Mouse (Mus musculus): ENCODE results near the gene Retreg1. TPM values are rescaled to one million over a fixed set of nuclear protein-coding genes. Genes with fewer than 3 reads are reported as not detected.

Retreg1 gene
- polyA plus RNA-seq, 1 experiment = 8.3 TPM

DNA sequence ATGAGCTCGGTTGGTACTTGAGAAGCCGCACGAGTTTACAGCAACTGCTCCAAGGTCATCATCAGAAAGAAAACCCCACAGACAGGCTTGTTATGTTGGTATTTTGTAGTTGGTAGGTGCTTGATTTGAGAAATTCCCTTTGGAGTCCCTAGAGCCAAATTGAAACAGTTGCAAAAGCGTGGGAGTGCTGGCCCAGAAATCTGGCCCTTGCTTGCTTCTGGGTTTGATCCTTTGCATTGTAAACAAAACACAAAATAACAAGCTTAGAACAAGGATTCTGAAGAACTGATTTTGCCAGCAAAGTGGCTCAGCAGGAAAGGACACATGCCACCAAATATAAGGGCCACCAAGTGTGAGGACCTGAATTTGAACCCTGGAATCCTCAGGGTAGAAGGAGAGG lies 71.2 kb downstream of the Retreg1 start:
- no peak overlapping the region for H3K27ac ChIP-seq (ENCODE audit: control insufficient read depth, insufficient read depth, low read length)
- H3K4me3 ChIP-seq (ENCODE audit: control insufficient read depth, insufficient read depth, low read length) = no peak overlapping the region
- no peak for TF ChIP-seq CTCF (IDR thresholded peaks at IDR 0.05; ENCODE audit: borderline replicate concordance, control insufficient read depth, extremely low read depth, insufficient read depth, low read length, poor library complexity)
- TF ChIP-seq POLR2A (IDR thresholded peaks at IDR 0.05; ENCODE audit: control insufficient read depth, extremely low read depth, insufficient read depth, low read length, poor library complexity) = no peak
- peaks cover 19% of the 10 kb centered on the region for H3K4me1 ChIP-seq (replicated peaks; ENCODE audit: control insufficient read depth, insufficient read depth, low read length)
- no peaks in the 10 kb centered on the region for H3K27me3 ChIP-seq (ENCODE audit: control insufficient read depth, insufficient read depth, low read length)
- no peaks in the 10 kb centered on the region for H3K36me3 ChIP-seq (ENCODE audit: control insufficient read depth, insufficient read depth, low read length)
- DNase-seq = no peak
- WGBS = 92% methylated on average over 4 of the region's 4 CpGs

DNA sequence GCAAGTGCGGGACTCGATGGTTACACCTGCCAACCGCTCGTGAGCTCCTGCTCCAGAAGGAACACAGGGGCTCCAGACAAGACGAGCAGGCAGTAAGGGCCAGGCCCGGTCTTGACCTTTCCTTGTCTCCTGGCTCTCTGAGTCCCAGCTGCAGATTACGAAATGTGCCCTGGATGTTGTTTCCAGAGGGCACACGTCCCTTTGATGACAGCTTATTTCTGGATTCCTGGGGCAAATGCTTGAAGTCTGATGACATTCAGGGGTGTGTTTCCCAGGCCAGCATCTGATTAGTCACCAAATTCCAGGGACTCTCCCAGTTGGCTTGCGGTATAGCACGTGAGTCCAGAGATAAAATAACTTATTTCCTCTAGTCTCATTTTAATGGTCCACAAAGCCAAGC lies 72.0 kb downstream of the Retreg1 start:
- peaks cover 16% of the 10 kb centered on the region for H3K4me1 ChIP-seq (replicated peaks; ENCODE audit: control insufficient read depth, insufficient read depth, low read length)

DNA sequence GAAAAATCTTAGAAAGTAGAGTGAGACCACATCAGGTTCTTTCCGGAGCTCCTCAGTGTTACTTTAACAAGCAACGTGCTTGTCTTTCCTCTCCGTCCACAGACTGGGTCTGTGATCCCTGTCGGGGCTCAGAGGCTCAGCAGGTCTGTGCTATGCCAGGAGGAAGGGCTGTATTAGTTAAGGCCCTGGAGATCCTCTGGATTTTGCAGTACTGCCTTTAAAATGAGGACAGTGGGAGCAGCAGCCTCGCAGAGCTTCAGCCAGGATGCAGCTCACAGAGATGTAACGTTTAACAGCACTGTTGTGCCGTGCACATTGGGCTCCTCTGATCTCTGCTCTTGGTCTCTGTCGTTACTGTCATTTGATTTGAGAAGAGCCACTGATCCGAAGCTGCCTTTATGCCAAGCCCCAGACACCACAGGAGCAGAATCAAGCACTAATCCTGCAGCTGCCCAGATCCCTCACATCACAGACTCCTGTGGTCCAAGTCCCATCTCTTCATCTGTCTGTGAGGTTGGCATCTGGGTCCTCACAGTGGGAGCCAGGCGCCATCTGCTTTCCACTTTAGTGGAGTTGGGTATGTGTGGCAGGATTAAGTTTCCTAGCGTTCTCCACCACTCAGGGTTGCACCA lies 72.7 kb downstream of the Retreg1 start:
- no peaks in the 10 kb centered on the region for H3K27me3 ChIP-seq (ENCODE audit: control insufficient read depth, insufficient read depth, low read length)
- no peak for TF ChIP-seq POLR2A (IDR thresholded peaks at IDR 0.05; ENCODE audit: control insufficient read depth, extremely low read depth, insufficient read depth, low read length, poor library complexity)
- no peak for TF ChIP-seq CTCF (IDR thresholded peaks at IDR 0.05; ENCODE audit: borderline replicate concordance, control insufficient read depth, extremely low read depth, insufficient read depth, low read length, poor library complexity)
- H3K36me3 ChIP-seq (ENCODE audit: control insufficient read depth, insufficient read depth, low read length) = no peaks in the 10 kb centered on the region
- H3K4me1 ChIP-seq (replicated peaks; ENCODE audit: control insufficient read depth, insufficient read depth, low read length) = peaks cover 12% of the 10 kb centered on the region
- no peak for DNase-seq
- 88% methylated on average over 11 of the region's 11 CpGs for WGBS
- H3K27ac ChIP-seq (ENCODE audit: control insufficient read depth, insufficient read depth, low read length) = no peak overlapping the region
- no peak overlapping the region for H3K4me3 ChIP-seq (ENCODE audit: control insufficient read depth, insufficient read depth, low read length)

More for the DNA sequence above, 72.0 kb downstream of the Retreg1 start:
- DNase-seq = no peak
- no peak overlapping the region for H3K27ac ChIP-seq (ENCODE audit: control insufficient read depth, insufficient read depth, low read length)
- H3K36me3 ChIP-seq (ENCODE audit: control insufficient read depth, insufficient read depth, low read length) = no peaks in the 10 kb centered on the region
- 94% methylated on average over 10 of the region's 10 CpGs for whole genome bisulfite sequencing
- no peaks in the 10 kb centered on the region for H3K27me3 ChIP-seq (ENCODE audit: control insufficient read depth, insufficient read depth, low read length)
- TF ChIP-seq POLR2A (IDR thresholded peaks at IDR 0.05; ENCODE audit: control insufficient read depth, extremely low read depth, insufficient read depth, low read length, poor library complexity) = no peak
- no peak for TF ChIP-seq CTCF (IDR thresholded peaks at IDR 0.05; ENCODE audit: borderline replicate concordance, control insufficient read depth, extremely low read depth, insufficient read depth, low read length, poor library complexity)
- H3K4me3 ChIP-seq (ENCODE audit: control insufficient read depth, insufficient read depth, low read length) = no peak overlapping the region

DNA sequence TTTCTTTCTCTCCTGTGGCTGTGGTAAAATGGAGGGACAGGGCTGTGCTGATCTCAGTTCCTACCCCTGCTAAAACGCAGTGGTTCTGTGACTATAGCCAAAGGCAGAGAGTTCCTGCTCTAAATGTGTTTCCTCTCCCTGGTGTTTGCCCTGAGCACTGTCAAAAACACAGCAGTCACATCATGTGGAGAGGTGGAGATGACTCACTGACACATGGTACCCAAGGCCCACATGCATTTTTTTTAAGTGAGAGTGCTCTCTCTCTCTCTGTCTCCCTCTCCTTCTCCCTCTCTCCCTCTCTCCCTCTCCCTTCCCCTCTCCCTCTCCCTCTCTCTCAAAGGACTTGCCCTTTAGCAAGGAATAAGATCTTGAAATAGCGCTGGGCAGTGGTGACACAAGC lies 73.3 kb downstream of the Retreg1 start:
- H3K36me3 ChIP-seq (ENCODE audit: control insufficient read depth, insufficient read depth, low read length) = no peaks in the 10 kb centered on the region
- TF ChIP-seq POLR2A (IDR thresholded peaks at IDR 0.05; ENCODE audit: control insufficient read depth, extremely low read depth, insufficient read depth, low read length, poor library complexity) (no peak), CTCF (IDR thresholded peaks at IDR 0.05; ENCODE audit: borderline replicate concordance, control insufficient read depth, extremely low read depth, insufficient read depth, low read length, poor library complexity) (no peak)
- H3K4me1 ChIP-seq (replicated peaks; ENCODE audit: control insufficient read depth, insufficient read depth, low read length) = peaks cover 10% of the 10 kb centered on the region
- 66% methylated on average over 2 of the region's 2 CpGs for WGBS
- no peak overlapping the region for H3K4me3 ChIP-seq (ENCODE audit: control insufficient read depth, insufficient read depth, low read length)
- H3K27ac ChIP-seq (ENCODE audit: control insufficient read depth, insufficient read depth, low read length) = no peak overlapping the region
- H3K27me3 ChIP-seq (ENCODE audit: control insufficient read depth, insufficient read depth, low read length) = no peaks in the 10 kb centered on the region
- DNase-seq = no peak

DNA sequence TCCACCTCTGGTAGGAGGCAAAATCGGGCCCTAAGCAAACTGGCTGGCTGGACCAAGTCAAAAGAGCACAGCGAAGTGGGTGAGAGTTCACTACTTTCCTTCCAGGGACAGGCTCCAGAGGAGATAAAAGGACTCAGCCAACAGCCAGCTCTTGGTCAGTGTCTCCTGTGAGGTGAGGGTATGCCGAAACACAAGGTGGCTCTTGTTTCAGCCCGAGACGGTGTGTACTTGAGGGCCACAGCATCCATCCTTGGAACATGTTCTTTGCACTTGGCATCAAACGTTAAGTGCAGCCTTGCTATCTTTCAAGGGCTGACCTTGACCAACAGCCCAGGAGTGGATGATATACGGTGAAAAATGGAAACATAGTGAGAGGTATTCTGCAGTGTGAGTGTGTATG lies 75.7 kb downstream of the Retreg1 start:
- no peaks in the 10 kb centered on the region for H3K36me3 ChIP-seq (ENCODE audit: control insufficient read depth, insufficient read depth, low read length)
- 99% methylated on average over 7 of the region's 7 CpGs for WGBS
- H3K4me3 ChIP-seq (ENCODE audit: control insufficient read depth, insufficient read depth, low read length) = no peak overlapping the region
- DNase-seq = no peak
- no peaks in the 10 kb centered on the region for H3K27me3 ChIP-seq (ENCODE audit: control insufficient read depth, insufficient read depth, low read length)
- 0 out of 2 replicates have a peak, but pooled peaks cover 5% of the 10 kb centered on the region for H3K4me1 ChIP-seq (replicated peaks; ENCODE audit: control insufficient read depth, insufficient read depth, low read length)
- TF ChIP-seq CTCF (IDR thresholded peaks at IDR 0.05; ENCODE audit: borderline replicate concordance, control insufficient read depth, extremely low read depth, insufficient read depth, low read length, poor library complexity) (no peak), POLR2A (IDR thresholded peaks at IDR 0.05; ENCODE audit: control insufficient read depth, extremely low read depth, insufficient read depth, low read length, poor library complexity) (no peak)
- no peak overlapping the region for H3K27ac ChIP-seq (ENCODE audit: control insufficient read depth, insufficient read depth, low read length)

DNA sequence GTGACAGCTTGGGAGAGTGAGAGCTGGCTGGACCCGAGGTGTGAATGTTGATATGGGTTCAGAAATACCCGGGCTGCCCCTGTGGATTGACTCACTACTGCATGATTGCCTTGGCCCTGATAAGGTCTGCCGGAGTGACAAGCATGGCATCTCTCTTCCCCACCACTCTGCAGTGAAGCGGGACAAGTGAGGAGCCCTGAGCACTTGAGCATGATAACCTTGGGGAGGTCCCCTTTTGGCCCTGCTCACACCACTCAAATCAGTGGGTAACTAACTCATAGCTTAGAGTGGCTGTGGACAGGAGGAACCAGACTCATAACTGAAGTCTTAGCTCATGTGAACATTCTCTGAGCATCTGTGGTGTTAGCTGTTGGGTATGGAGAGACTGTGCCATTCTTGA lies 77.0 kb downstream of the Retreg1 start:
- no peak for DNase-seq
- TF ChIP-seq POLR2A (IDR thresholded peaks at IDR 0.05; ENCODE audit: control insufficient read depth, extremely low read depth, insufficient read depth, low read length, poor library complexity) (no peak), CTCF (IDR thresholded peaks at IDR 0.05; ENCODE audit: borderline replicate concordance, control insufficient read depth, extremely low read depth, insufficient read depth, low read length, poor library complexity) (no peak)
- Histone ChIP-seq H3K4me1 (replicated peaks; ENCODE audit: control insufficient read depth, insufficient read depth, low read length) (peaks cover 5% of the 10 kb centered on the region; the same call in 1 of the 2 replicates), H3K36me3 (ENCODE audit: control insufficient read depth, insufficient read depth, low read length) (no peaks in the 10 kb centered on the region), H3K27ac (ENCODE audit: control insufficient read depth, insufficient read depth, low read length) (no peak overlapping the region), H3K27me3 (ENCODE audit: control insufficient read depth, insufficient read depth, low read length) (no peaks in the 10 kb centered on the region), H3K4me3 (ENCODE audit: control insufficient read depth, insufficient read depth, low read length) (no peak overlapping the region)
- 86% methylated on average over 4 of the region's 4 CpGs for WGBS

DNA sequence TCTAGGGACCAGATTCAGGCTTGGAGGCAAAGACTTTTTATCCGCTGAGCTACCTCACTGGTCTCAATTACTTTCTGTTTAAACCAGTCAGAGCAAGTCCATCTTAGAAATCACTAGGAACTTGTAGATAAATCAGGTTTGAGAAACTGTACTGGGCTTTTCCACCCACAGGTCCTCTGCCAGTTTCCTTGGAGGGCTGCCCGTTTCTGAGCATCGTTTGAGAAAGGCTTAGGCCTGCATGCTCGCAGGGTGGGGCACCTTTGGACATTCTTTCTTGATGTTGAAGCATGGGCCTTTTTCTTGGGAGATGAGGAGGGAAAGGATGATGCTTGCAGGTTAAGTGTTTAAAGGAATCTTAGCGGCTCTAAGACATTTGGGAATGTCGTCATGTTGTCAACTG lies 77.9 kb downstream of the Retreg1 start:
- peaks cover 2% of the 10 kb centered on the region; the same call in 1 of the 2 replicates for H3K4me1 ChIP-seq (replicated peaks; ENCODE audit: control insufficient read depth, insufficient read depth, low read length)
- H3K27ac ChIP-seq (ENCODE audit: control insufficient read depth, insufficient read depth, low read length) = no peak overlapping the region
- H3K4me3 ChIP-seq (ENCODE audit: control insufficient read depth, insufficient read depth, low read length) = no peak overlapping the region
- 92% methylated on average over 6 of the region's 6 CpGs for WGBS
- no peaks in the 10 kb centered on the region for H3K36me3 ChIP-seq (ENCODE audit: control insufficient read depth, insufficient read depth, low read length)
- no peak for TF ChIP-seq CTCF (IDR thresholded peaks at IDR 0.05; ENCODE audit: borderline replicate concordance, control insufficient read depth, extremely low read depth, insufficient read depth, low read length, poor library complexity)
- no peak for TF ChIP-seq POLR2A (IDR thresholded peaks at IDR 0.05; ENCODE audit: control insufficient read depth, extremely low read depth, insufficient read depth, low read length, poor library complexity)
- H3K27me3 ChIP-seq (ENCODE audit: control insufficient read depth, insufficient read depth, low read length) = no peaks in the 10 kb centered on the region
- no peak for DNase-seq
